Mouse (Mus musculus) adipocyte (in vitro differentiated cells): ENCODE data around the gene Ascl2.

Experiments
- DNase-seq: peaks from one replicate; pipeline ENCODE4 v3.0.0-alpha.2; 2016; ENCODE audit warnings: low spot score

Gene Ascl2

GRCm38 (mm10) chr7:142968809-142969511 is at the start of gene Ascl2:
TSS of gene Ascl2 (minus strand) at chr7:142969264.
- DNase-seq: no peak

- DNase-seq: no peak
Observed at GRCm38 (mm10) chr7:143017181-143017580, 48.1 kb upstream of the Ascl2 start.

GRCm38 (mm10) chr7:143016424-143017142 is 47.5 kb upstream of the Ascl2 start:
- DNase-seq: no peak

- peak; percentile 62 for DNase-seq
Observed at GRCm38 (mm10) chr7:143015755-143016423, 46.8 kb upstream of the Ascl2 start.

- DNase-seq: no peak
Observed at GRCm38 (mm10) chr7:143014862-143015659, 46.0 kb upstream of the Ascl2 start.

GRCm38 (mm10) chr7:143013420-143014178 is 44.5 kb upstream of the Ascl2 start:
- DNase-seq: peak; percentile 65

- no peak for DNase-seq
Observed at GRCm38 (mm10) chr7:143012230-143012875, 43.3 kb upstream of the Ascl2 start.

- no peak for DNase-seq
Observed at GRCm38 (mm10) chr7:143011226-143011625, 42.2 kb upstream of the Ascl2 start.

GRCm38 (mm10) chr7:143009996-143010395 is 40.9 kb upstream of the Ascl2 start:
- no peak for DNase-seq

GRCm38 (mm10) chr7:143008996-143009665 is 40.1 kb upstream of the Ascl2 start:
- peak; percentile 68 for DNase-seq

- DNase-seq: peak; percentile 64
Observed at GRCm38 (mm10) chr7:143008370-143008926, 39.4 kb upstream of the Ascl2 start.

GRCm38 (mm10) chr7:143007599-143008369 is 38.7 kb upstream of the Ascl2 start:
- peak; percentile 93 for DNase-seq

GRCm38 (mm10) chr7:143006756-143007598 is 37.9 kb upstream of the Ascl2 start:
- DNase-seq: peak; percentile 24

- no peak for DNase-seq
Observed at GRCm38 (mm10) chr7:143006097-143006755, 37.2 kb upstream of the Ascl2 start.

- no peak for DNase-seq
Observed at GRCm38 (mm10) chr7:143005344-143006096, 36.5 kb upstream of the Ascl2 start.

- no peak for DNase-seq
Observed at GRCm38 (mm10) chr7:143004727-143005343, 35.8 kb upstream of the Ascl2 start, which contains the start of gene Tspan32. TSS of gene Tspan32 (plus strand) at chr7:143005046.
